Mouse (Mus musculus) liver, embryonic 14.5 days (tissue): Measurements from ENCODE around the gene Strn4. TPM values are rescaled to one million over a fixed set of nuclear protein-coding genes. Genes with fewer than 3 reads are reported as not detected.

Experiments used
- ATAC-seq: fragments of 200-750 bp; cut with Nextera tagmentation; 2 replicates; pipeline ENCODE4 v1.8.0; 2017; ENCODE audit warnings: moderate number of reproducible peaks, mild to moderate bottlenecking, moderate library complexity; ENCODE audit not compliant: insufficient read depth
- DNase-seq, 3 experiments: peaks; one replicate each; pipeline ENCODE4 v3.0.0-alpha.2; 2012 to 2013; ENCODE audit warnings: low read depth in 3 of 3, low spot score in 3 of 3
- H3K27ac ChIP-seq: fragments of 300-500 bp; sonication (generic); 2 replicates; pipeline ENCODE4 v1.5.1; 2014; ENCODE audit warnings: moderate library complexity, mild to moderate bottlenecking, control low read depth, inconsistent platforms
- H3K27me3 ChIP-seq: fragments of 300-500 bp; sonication (generic); 2 replicates; pipeline ENCODE4 v1.6.1; 2014; ENCODE audit warnings: mild to moderate bottlenecking, low read length, moderate library complexity; ENCODE audit not compliant: control insufficient read depth, insufficient read depth
- H3K36me3 ChIP-seq: fragments of 300-500 bp; sonication (generic); replicated peaks from 2 replicates; pipeline ENCODE4 v1.6.1; 2014; ENCODE audit warnings: low read depth; ENCODE audit not compliant: control insufficient read depth, insufficient read depth
- H3K4me1 ChIP-seq, 2 experiments: fragments of 200-500 bp in 1 of 2; fragments of 300-500 bp in 1 of 2; sonication (generic) in 1 of 2; replicated peaks; 2 replicates each; pipeline ENCODE4 v1.6.1; 2012 to 2014; ENCODE audit warnings: antibody characterized with exemption in 1 of 2, inconsistent platforms in 1 of 2, low read length in 1 of 2; ENCODE audit not compliant: control insufficient read depth in 2 of 2, insufficient read depth in 2 of 2
- H3K4me2 ChIP-seq: fragments of 300-500 bp; sonication (generic); 2 replicates; pipeline ENCODE4 v1.6.1; 2014; ENCODE audit warnings: low read depth, mild to moderate bottlenecking, control low read depth, moderate library complexity
- H3K4me3 ChIP-seq, 2 experiments: fragments of 200-500 bp in 1 of 2; fragments of 300-500 bp in 1 of 2; sonication (generic) in 1 of 2; 2 replicates each; pipeline ENCODE4 v1.5.1; 2012 to 2014; ENCODE audit warnings: low read depth in 2 of 2, low read length in 2 of 2, mild to moderate bottlenecking in 2 of 2, control low read depth in 1 of 2, inconsistent platforms in 1 of 2, moderate library complexity in 1 of 2; ENCODE audit not compliant: insufficient read depth in 1 of 2
- H3K9ac ChIP-seq: fragments of 300-500 bp; sonication (generic); replicated peaks from 2 replicates; pipeline ENCODE4 v1.6.1; 2014; ENCODE audit warnings: mild to moderate bottlenecking, control low read depth, moderate library complexity
- H3K9me3 ChIP-seq: fragments of 300-500 bp; sonication (generic); 2 replicates; pipeline ENCODE4 v1.6.1; 2016; ENCODE audit warnings: low read length, mixed read lengths; ENCODE audit not compliant: control insufficient read depth
- CTCF ChIP-seq: IDR thresholded peaks from 2 replicates; pipeline ENCODE4 v1.5.1; 2016; ENCODE audit warnings: antibody characterized with exemption, low read depth, control low read depth
- EP300 ChIP-seq: IDR thresholded peaks from 2 replicates; pipeline ENCODE4 v1.6.1; 2016; ENCODE audit warnings: antibody characterized with exemption, low read depth
- WGBS: fragments of 180-500 bp; shearing (Covaris S2); extraction: QIAGEN DNeasy Blood & Tissue Kit; methylation state at CpG from one replicate; pipeline ENCODE4 v1.1.7; 2014; ENCODE audit not compliant: insufficient replicate concordance; 5-methylcytosine and 5-hydroxymethylcytosine counted together
- polyA plus RNA-seq, 2 experiments: library from polyadenylated mRNA; depleted of rRNA in 1 of 2; stranded (reverse) in 1 of 2; unstranded in 1 of 2; fragments of >200 nt; fragmentation: Nextera tagmentation in 1 of 2; extraction: Ambion mirVana in 1 of 2; gene quantifications; 2 replicates each; pipeline versions ENCODE4 v1.2.1 to v1.2.3; 2012 to 2014

Strn4 gene
- polyA plus RNA-seq, 2 experiments: 27.2 to 43.0 TPM

DNA sequence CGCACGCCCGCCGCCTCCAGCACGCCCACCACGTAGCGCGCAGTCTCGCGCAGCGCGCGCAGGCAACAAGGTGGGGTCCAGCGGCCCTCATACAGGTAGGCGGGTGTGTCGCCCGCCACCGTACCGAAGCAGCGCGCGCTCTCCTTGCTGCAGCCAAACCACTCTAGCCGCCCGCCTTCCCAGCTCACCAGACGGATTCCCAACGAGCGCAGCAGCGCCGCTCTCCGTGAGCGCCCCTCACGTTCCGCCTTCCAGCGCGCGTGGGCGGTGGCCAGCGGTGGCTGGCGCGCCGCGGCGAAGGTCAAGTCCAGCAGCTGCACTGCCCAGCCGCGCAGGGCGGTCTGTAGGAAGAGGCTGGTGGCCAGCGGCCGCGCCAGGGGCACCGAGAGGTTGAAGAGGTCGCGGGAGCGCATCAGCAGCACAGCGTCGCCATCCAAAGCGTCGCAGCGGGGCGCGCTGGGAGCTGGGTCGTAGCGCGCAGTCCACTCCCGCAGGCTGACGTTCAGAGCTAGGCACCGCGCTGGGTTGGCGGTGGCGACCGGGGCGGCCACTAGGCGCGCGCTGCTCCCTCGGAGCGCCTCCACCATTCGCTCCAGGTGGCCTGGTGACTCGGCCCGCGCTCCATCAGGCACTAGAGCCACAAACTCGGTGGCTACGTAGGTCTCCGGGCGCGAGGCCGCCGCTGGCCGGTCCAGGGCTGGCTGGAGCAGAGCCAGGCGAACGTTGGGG is 4.6 kb upstream of the Strn4 start:
- DNase-seq (no peak), ATAC-seq (no peak)
- Histone ChIP-seq H3K4me3 (peak overlapping the region in 1 of 2 experiments; percentile 11; a peak in 1 of 4 replicates), H3K9me3 (no peaks in the 10 kb centered on the region), H3K4me1 (peaks cover 4% of the 10 kb centered on the region in 2 experiments; a peak in 2 of 4 replicates), H3K4me2 (peak overlapping the region; percentile 41), H3K27ac (no peak overlapping the region), H3K36me3 (no peaks in the 10 kb centered on the region), H3K27me3 (peaks cover 20% of the 10 kb centered on the region), H3K9ac (no peak overlapping the region)
- TF ChIP-seq CTCF (peak; percentile 23; the same call in 1 of the 2 replicates), EP300 (no peak)
- 25% methylated on average over 90 of the region's 90 CpGs for WGBS

DNA sequence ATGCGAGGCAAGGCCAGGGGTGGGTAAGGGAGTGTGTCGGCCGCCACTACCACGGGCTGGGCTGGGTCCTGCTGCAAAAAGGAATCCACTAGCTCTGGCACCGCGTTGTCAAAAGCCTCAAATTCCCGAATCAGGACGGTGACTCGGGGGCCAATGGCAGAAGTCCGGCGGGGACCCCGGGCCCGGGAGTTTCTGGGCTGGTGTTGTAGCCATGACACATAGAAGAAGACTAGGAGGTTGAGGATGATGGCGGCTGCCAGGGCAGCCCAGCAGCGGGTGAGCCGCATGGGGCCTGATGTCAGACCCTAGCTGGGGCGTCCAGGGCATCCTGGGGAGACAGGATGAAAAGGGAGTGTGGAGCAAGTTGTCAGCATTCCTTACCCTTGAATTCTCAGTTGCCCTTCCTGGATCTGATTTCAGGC is 4.0 kb upstream of the Strn4 start:
- ATAC-seq: no peak
- Histone ChIP-seq H3K9me3 (no peaks in the 10 kb centered on the region), H3K27ac (no peak overlapping the region), H3K9ac (no peak overlapping the region), H3K27me3 (peaks cover 20% of the 10 kb centered on the region), H3K4me1 (peaks cover 4% of the 10 kb centered on the region in 2 experiments; a peak in 2 of 4 replicates), H3K36me3 (no peaks in the 10 kb centered on the region), H3K4me2 (peak overlapping the region; percentile 41; the same call in 1 of the 2 replicates), H3K4me3 (no peak overlapping the region)
- TF ChIP-seq CTCF: no peak
- no peak for TF ChIP-seq EP300
- no peak for DNase-seq
- 41% methylated on average over 17 of the region's 17 CpGs for WGBS

DNA sequence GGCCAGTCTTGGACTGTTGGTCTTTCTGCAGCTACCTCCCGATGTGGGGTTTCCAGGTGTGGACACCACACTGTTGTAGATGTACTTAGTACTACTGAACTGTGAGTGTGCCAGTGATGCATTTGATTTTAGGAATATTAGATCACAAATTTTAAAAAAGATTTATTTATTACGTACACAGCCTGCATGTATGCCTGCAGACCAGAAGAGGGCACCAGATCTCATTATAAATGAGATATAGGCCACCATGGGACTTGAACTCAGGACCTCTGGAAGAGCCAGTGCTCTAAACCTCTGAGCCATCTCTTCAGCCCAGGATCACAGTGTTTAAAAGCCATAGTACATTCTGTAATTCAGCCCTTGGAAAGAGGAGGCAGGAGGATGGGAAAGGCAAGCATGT is 3.2 kb upstream of the Strn4 start:
- WGBS: 63% methylated on average over 2 of the region's 2 CpGs
- ATAC-seq: no peak

DNA sequence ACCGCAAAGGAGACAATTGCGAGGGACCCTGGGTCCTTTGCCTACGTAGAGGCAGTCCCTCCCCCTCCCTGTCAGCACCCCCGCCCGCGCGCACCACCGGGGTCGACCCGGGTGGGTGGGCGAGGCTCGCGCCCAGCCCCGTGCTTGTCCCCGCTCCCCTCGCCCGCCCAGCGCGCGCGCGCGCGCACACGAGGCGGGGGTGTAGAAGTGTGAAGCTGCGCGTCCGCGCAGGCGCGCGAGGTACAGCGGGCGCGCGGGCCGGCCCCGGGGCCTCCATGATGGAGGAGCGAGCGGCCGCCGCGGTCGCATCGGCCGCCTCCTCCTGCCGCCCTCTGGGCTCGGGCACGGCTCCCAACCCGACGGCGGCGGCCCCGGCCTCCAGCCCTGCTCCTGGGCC is 387 bp downstream of the Strn4 start:
- Histone ChIP-seq H3K27ac (peak overlapping the region; percentile 80), H3K4me2 (peak overlapping the region; percentile 99), H3K9me3 (no peaks in the 10 kb centered on the region), H3K4me1 (peaks cover 32 to 40% of the 10 kb centered on the region in 2 experiments), H3K4me3 (peak overlapping the region; percentile 97 to 100), H3K27me3 (peaks cover 11% of the 10 kb centered on the region), H3K36me3 (no peaks in the 10 kb centered on the region), H3K9ac (peak overlapping the region; percentile 97)
- TF ChIP-seq CTCF: no peak
- TF ChIP-seq EP300: no peak
- under 1% methylated on average over 49 of the region's 55 CpGs for WGBS
- DNase-seq (peak; percentile 64 to 67 (median 66)), ATAC-seq (peak; percentile 80)

More for the DNA sequence above, 3.2 kb upstream of the Strn4 start:
- no peak for DNase-seq
- Histone ChIP-seq H3K4me3 (no peak overlapping the region), H3K27ac (no peak overlapping the region), H3K4me1 (peaks cover 4 to 7% of the 10 kb centered on the region in 2 experiments; a peak in 3 of 4 replicates), H3K27me3 (peaks cover 20% of the 10 kb centered on the region), H3K4me2 (no peak overlapping the region), H3K9ac (no peak overlapping the region), H3K36me3 (no peaks in the 10 kb centered on the region), H3K9me3 (no peaks in the 10 kb centered on the region)
- TF ChIP-seq CTCF: peak; percentile 55
- TF ChIP-seq EP300: no peak

- Histone ChIP-seq H3K4me1 (peaks cover 32 to 44% of the 10 kb centered on the region in 2 experiments), H3K36me3 (no peaks in the 10 kb centered on the region), H3K4me3 (peak within 1 kb of the TSS; percentile 97 to 100), H3K4me2 (peak within 1 kb of the TSS; percentile 99), H3K27ac (peak within 1 kb of the TSS; percentile 80), H3K9me3 (no peaks in the 10 kb centered on the region), H3K27me3 (peaks cover 5% of the 10 kb centered on the region), H3K9ac (peak within 1 kb of the TSS; percentile 97)
- WGBS: under 1% methylated on average over 62 of the region's 64 CpGs
- TF ChIP-seq CTCF (peak; percentile 7; the same call in 1 of the 2 replicates), EP300 (no peak)
- ATAC-seq (peak; percentile 77), DNase-seq (no peak)
Measured at GRCm38 (mm10) chr7:16816475-16817122, 910 bp downstream of the Strn4 start, which contains the start of gene Fkrp. Fkrp (minus strand) TSS chr7:16816732.
